Mouse (Mus musculus) cerebellum, adult 18-20 months (tissue): ENCODE measurements around the gene Clec11a.

ENCODE experiments used
- DNase-seq, 2 experiments: peaks; one replicate each; pipeline ENCODE4 v3.0.0; 2021

Gene Clec11a

GRCm38 (mm10) chr7:44276461-44277249 lies 30.0 kb downstream of the Clec11a start:
- no peak for DNase-seq

DNA sequence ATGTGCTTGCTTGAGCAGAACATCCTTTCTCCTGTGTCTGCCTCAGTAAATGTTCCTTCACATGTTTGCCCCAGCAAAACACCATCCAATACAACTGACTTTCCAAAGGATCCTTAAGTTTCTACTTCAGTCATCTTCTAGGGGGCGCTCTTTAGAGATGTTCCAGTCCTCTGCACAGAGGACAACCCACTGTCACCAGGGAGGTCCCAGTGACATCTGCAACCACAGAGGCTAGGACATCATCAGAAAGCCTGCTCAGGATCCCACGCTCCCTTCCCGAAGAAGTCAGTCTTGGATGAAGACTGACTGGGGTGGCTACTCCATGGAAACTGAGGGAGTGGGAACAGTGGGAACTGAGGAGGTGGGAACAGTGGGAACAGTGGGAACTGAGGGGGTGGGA lies 31.2 kb downstream of the Clec11a start:
- no peak for DNase-seq

GRCm38 (mm10) chr7:44274096-44274495 lies 32.6 kb downstream of the Clec11a start:
- no peak for DNase-seq

DNA sequence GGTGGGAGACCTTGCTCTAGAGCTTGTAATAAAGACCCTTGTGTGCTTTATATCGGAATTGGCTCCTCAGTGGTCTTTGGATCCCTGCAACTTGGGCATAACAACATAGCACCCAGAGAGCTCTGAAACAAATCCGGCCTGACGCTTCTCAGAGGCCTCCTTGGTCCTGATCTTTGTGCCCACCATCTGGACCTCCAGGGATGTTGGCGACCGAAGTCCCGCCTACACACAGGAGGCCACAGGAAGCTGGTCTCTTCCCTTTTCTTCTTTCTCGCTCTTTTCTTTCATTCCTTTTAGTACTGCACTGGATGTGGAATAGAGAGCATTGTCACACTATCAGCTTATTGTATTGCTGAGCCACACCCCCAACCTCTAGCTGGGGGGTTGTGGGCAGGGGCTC lies 33.3 kb downstream of the Clec11a start:
- no peak for DNase-seq

DNA sequence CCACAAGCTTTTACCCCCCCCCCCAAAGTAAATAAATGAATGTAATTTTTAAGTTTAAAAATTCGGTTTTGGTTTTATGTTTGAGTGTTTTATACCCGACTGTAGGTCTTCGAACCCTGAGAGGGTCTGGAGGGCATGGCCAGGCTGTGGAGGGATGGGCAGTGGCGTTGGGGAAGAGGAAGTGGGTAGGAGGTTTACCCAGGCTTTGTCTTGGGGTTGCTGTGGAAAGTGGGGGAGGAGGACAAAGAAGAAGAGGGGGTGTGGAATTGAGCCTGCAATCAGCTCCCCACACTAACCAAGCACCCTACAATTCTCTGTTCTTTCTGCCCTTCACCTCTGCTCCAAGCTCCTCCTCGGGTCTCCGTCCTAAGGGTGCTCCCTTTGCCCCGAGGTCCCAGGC lies 34.2 kb downstream of the Clec11a start:
- DNase-seq: no peak

GRCm38 (mm10) chr7:44271309-44271708 lies 35.4 kb downstream of the Clec11a start:
- no peak for DNase-seq

GRCm38 (mm10) chr7:44269397-44269796 lies 37.3 kb downstream of the Clec11a start:
- no peak for DNase-seq

DNA sequence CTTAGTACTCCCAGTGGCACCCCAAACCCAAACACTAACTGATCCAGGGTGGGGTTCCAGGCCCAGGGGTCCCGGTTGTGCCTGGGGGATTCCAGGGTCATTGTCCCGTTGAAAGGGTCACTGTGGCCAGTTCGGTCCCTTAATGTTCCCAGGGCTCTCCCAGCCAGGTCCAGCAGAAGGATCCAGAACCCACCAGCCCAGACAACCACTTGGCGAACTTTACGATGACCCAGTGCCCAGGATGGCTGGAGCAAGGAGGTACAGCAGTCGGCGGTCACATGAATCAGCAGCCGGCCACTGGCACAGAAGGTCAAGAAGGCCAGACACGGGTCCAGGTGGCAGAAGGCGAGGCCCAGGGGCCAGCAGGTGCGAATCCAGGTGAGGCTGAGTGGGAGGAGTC lies 38.6 kb downstream of the Clec11a start:
- no peak for DNase-seq

GRCm38 (mm10) chr7:44262791-44263643 lies 43.7 kb downstream of the Clec11a start:
- DNase-seq: peak; percentile 96 to 99

DNA sequence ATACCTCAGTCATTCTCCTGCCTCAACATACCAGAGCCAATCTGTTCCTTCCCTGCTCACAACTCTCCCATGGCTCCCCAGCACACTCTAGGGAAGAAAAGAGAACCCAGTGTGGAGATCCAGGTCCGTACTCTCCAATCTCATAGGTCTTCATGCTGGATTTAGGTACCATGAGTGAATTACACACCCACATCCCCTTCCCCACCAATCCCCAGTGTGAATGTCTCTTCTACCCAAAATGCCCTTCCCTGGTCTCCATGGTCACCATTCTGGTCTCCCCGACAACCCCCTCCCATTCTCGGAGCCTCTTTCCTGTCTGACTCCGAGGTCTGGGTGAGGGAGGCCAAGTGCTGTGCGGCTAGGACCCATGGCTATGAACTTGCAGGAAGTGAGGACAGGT lies 45.6 kb downstream of the Clec11a start, which contains the start of gene Gm15517:
Gene Gm15517, plus strand, starts transcription at position 301 of the 400 bp plus-strand sequence.
- DNase-seq: no peak

GRCm38 (mm10) chr7:44260410-44260809 lies 46.3 kb downstream of the Clec11a start:
- no peak for DNase-seq

- no peak for DNase-seq
Measured at GRCm38 (mm10) chr7:44257278-44257677, 49.4 kb downstream of the Clec11a start, which contains the start of gene Acp4. Gene Acp4 (minus strand): TSS chr7:44257378.

DNA sequence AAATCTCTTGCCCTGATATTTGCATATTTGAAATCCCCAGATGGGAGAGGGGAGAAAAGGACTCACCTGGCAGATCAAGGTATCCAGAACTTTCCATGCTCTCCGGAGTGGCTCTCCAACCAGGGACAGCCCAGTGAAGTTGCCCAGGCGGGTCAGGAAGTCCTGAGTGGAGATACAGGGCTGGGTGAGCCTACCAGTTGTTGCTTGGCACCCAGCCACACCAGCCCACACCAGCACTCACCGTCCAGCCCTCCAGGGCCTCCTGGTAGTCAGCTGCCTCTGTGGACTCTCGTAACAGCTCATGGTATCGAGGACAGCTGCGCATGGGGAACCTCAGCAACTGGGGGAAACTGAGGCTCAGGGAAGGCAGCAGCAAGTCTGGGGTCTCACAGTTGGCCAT lies 51.8 kb downstream of the Clec11a start:
- no peak for DNase-seq

DNA sequence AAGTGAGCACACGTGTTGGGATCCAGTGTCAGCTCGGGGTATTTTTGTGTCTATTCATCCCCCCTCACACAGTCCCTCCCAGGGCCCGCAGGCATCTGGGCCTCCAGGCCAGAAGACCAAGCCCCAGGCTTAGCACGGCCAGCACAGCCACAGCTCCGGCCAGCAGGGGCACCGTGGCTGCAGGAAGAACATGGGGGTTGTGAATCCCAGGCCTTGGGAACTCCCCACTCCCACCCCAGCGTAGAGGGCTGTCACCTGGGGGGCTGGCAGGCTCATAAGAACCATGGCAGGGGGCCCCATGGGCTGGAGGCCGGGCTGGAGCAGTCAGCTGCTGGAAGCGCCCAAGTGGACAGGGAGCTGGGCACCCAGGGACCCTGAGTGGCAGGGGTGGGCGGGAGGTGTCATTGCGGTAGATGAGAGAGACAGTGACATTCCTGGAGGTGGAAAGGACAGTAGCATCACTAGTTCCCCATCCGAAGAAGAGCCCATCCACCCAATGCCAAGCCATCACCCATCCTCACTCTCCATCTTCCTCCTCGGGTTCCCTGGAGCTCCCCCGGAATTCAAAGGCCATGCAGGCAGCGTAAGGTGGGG lies 53.6 kb downstream of the Clec11a start:
- DNase-seq: no peak
